Mouse (Mus musculus): ENCODE measurements around the gene Nectin4. TPM values are rescaled to one million over a fixed set of nuclear protein-coding genes. Genes with fewer than 3 reads are reported as not detected.

The Nectin4 gene
- total RNA-seq, 2 experiments from 2014 or later: 2.3 to 3.9 TPM

Other genes starting within 250 kb of the Nectin4 start
- gene Sdhc, start 219.5 kb upstream of the Nectin4 start, total RNA-seq (2021): 100 to 1,000 TPM; 200 to 204 TPM
- not detected for gene Mpz, start 219.4 kb upstream of the Nectin4 start, total RNA-seq (2021)
- gene Pcp4l1, start 173.8 kb upstream of the Nectin4 start, total RNA-seq (2021): 100 to 1,000 TPM in 1 of 2 experiments, 10 to 100 TPM in 1; 95.1 to 123 TPM
- gene Nr1i3, start 156.1 kb upstream of the Nectin4 start, total RNA-seq (2021): under 1 TPM in 1 of 2 experiments, not detected in 1; 0.17 TPM
- gene Tomm40l, start 147.6 kb upstream of the Nectin4 start, total RNA-seq (2021): 10 to 100 TPM; 81.7 to 86.7 TPM
- 1 to 10 TPM; 1.8 to 2.3 TPM for gene Apoa2, start 145.0 kb upstream of the Nectin4 start, total RNA-seq (2021)
- gene Fcer1g, start 135.7 kb upstream of the Nectin4 start, total RNA-seq (2021): 10 to 100 TPM; 13.5 to 13.8 TPM
- 10 to 100 TPM; 11.1 to 16.4 TPM for gene Adamts4, start 119.7 kb upstream of the Nectin4 start, total RNA-seq (2021)
- 100 to 1,000 TPM; 252 to 309 TPM for gene Ndufs2, start 118.7 kb upstream of the Nectin4 start, total RNA-seq (2021)
- 10 to 100 TPM; 63.6 to 64.6 TPM for gene B4galt3, start 99.8 kb upstream of the Nectin4 start, total RNA-seq (2021)
- 10 to 100 TPM; 21.7 to 26.6 TPM for gene Ppox, start 88.9 kb upstream of the Nectin4 start, total RNA-seq (2021)
- 10 to 100 TPM; 50.9 to 65.6 TPM for gene Usp21, start 82.1 kb upstream of the Nectin4 start, total RNA-seq (2021)
- gene Ufc1, start 75.1 kb upstream of the Nectin4 start, total RNA-seq (2021): 100 to 1,000 TPM; 107 to 121 TPM
- gene Dedd, start 41.0 kb upstream of the Nectin4 start, total RNA-seq (2021): 10 to 100 TPM; 36.9 to 41.3 TPM
- gene Nit1, start 24.5 kb upstream of the Nectin4 start, total RNA-seq (2021): 10 to 100 TPM; 39.6 to 48.0 TPM
- gene Pfdn2, start 24.4 kb upstream of the Nectin4 start, total RNA-seq (2021): 100 to 1,000 TPM; 161 to 185 TPM
- gene Klhdc9, start 9.3 kb upstream of the Nectin4 start, total RNA-seq (2021): 10 to 100 TPM in 1 of 2 experiments, 1 to 10 TPM in 1; 7.9 to 10.9 TPM
- 1 to 10 TPM; 1.7 to 1.8 TPM for gene Arhgap30, start 18.9 kb downstream of the Nectin4 start, total RNA-seq (2021)
- 100 to 1,000 TPM; 107 to 113 TPM for gene Usf1, start 41.2 kb downstream of the Nectin4 start, total RNA-seq (2021)
- gene Tstd1, start 48.8 kb downstream of the Nectin4 start, total RNA-seq (2021): 1 to 10 TPM; 1.1 to 1.9 TPM
- gene F11r, start 67.4 kb downstream of the Nectin4 start, total RNA-seq (2021): 1 to 10 TPM; 4.9 to 5.3 TPM
- 1 to 10 TPM; 4.2 to 5.9 TPM for gene Alyref2, start 133.4 kb downstream of the Nectin4 start, total RNA-seq (2021)
- not detected for gene Itln1, start 165.2 kb downstream of the Nectin4 start, total RNA-seq (2021)
- not detected for gene Cd244a, start 189.1 kb downstream of the Nectin4 start, total RNA-seq (2021)
- gene Ly9, start 237.3 kb downstream of the Nectin4 start, total RNA-seq (2021): not detected